Mouse (Mus musculus): ENCODE measurements around the gene Flcn. TPM values are rescaled to one million over a fixed set of nuclear protein-coding genes. Genes with fewer than 3 reads are reported as not detected.

The Flcn gene
- polyA plus RNA-seq (2014; fragmentation: Nextera tagmentation; extraction: Ambion mirVana), result 35.9 and 41.1 TPM in 2 replicates

GRCm38 (mm10) chr11:59809670-59810474, at the start of gene Flcn:
TSS of gene Flcn (minus strand) at chr11:59810016.
- Histone ChIP-seq H3K4me3 (replicated peaks; ENCODE audit: low read depth, low read length) (peak within 1 kb of the TSS; percentile 79), H3K27ac (replicated peaks; ENCODE audit: low read depth, low read length) (peak within 1 kb of the TSS; percentile 99), H3K4me1 (ENCODE audit: control insufficient read depth, insufficient read depth, low read length) (peaks cover 10% of the 10 kb centered on the region), H3K9ac (replicated peaks; ENCODE audit: low read length) (peak within 1 kb of the TSS; percentile 89), H3K4me2 (ENCODE audit: low read length) (peak within 1 kb of the TSS; percentile 75), H3K27me3 (ENCODE audit: control insufficient read depth, insufficient read depth, low read length) (no peaks in the 10 kb centered on the region), H3K36me3 (ENCODE audit: control insufficient read depth, insufficient read depth, low read length) (peaks cover 30% of the 10 kb centered on the region), H3K9me3 (ENCODE audit: control insufficient read depth, low read length) (no peaks in the 10 kb centered on the region)
- DNase-seq (peak; percentile 91), ATAC-seq (ENCODE audit: low FRiP score, low TSS enrichment) (peak; percentile 94)
- WGBS, result under 1% methylated on average over 52 of the region's 52 CpGs

GRCm38 (mm10) chr11:59852865-59853264, 43.0 kb upstream of the Flcn start:
- ATAC-seq (ENCODE audit: low FRiP score, low TSS enrichment), result no peak
- no peaks in the 10 kb centered on the region for H3K27me3 ChIP-seq (ENCODE audit: control insufficient read depth, insufficient read depth, low read length)
- DNase-seq, result no peak
- 0 out of 2 replicates have a peak, but pooled peaks cover 7% of the 10 kb centered on the region for H3K36me3 ChIP-seq (ENCODE audit: control insufficient read depth, insufficient read depth, low read length)
- no peaks in the 10 kb centered on the region for H3K9me3 ChIP-seq (ENCODE audit: control insufficient read depth, low read length)
- H3K27ac ChIP-seq (replicated peaks; ENCODE audit: low read depth, low read length), result no peak overlapping the region
- H3K4me2 ChIP-seq (ENCODE audit: low read length), result no peak overlapping the region
- 78% methylated on average over 3 of the region's 3 CpGs for WGBS
- H3K4me3 ChIP-seq (replicated peaks; ENCODE audit: low read depth, low read length), result no peak overlapping the region
- peaks cover 7% of the 10 kb centered on the region; the same call in 1 of the 2 replicates for H3K4me1 ChIP-seq (ENCODE audit: control insufficient read depth, insufficient read depth, low read length)
- H3K9ac ChIP-seq (replicated peaks; ENCODE audit: low read length), result no peak overlapping the region

- ATAC-seq (ENCODE audit: low FRiP score, low TSS enrichment) (peak; percentile 88), DNase-seq (peak; percentile 89)
- H3K4me1 ChIP-seq (ENCODE audit: control insufficient read depth, insufficient read depth, low read length), result peaks cover 10% of the 10 kb centered on the region; the same call in 1 of the 2 replicates
- H3K9ac ChIP-seq (replicated peaks; ENCODE audit: low read length), result peak overlapping the region; percentile 88
- H3K4me3 ChIP-seq (replicated peaks; ENCODE audit: low read depth, low read length), result peak overlapping the region; percentile 72
- peak overlapping the region; percentile 92 for H3K27ac ChIP-seq (replicated peaks; ENCODE audit: low read depth, low read length)
- peaks cover under 1% of the 10 kb centered on the region; the same call in 1 of the 2 replicates for H3K36me3 ChIP-seq (ENCODE audit: control insufficient read depth, insufficient read depth, low read length)
- H3K4me2 ChIP-seq (ENCODE audit: low read length), result peak overlapping the region; percentile 66
- H3K9me3 ChIP-seq (ENCODE audit: control insufficient read depth, low read length), result no peaks in the 10 kb centered on the region
- WGBS, result under 1% methylated on average over 69 of the region's 69 CpGs
- no peaks in the 10 kb centered on the region for H3K27me3 ChIP-seq (ENCODE audit: control insufficient read depth, insufficient read depth, low read length)
Observed at GRCm38 (mm10) chr11:59847891-59848884, 38.4 kb upstream of the Flcn start.

GRCm38 (mm10) chr11:59847131-59847530, 37.3 kb upstream of the Flcn start:
- DNase-seq, result peak; percentile 72
- H3K36me3 ChIP-seq (ENCODE audit: control insufficient read depth, insufficient read depth, low read length), result no peaks in the 10 kb centered on the region; the same call in 1 of the 2 replicates
- H3K9ac ChIP-seq (replicated peaks; ENCODE audit: low read length), result no peak overlapping the region
- peaks cover 10% of the 10 kb centered on the region; the same call in 1 of the 2 replicates for H3K4me1 ChIP-seq (ENCODE audit: control insufficient read depth, insufficient read depth, low read length)
- no peak for ATAC-seq (ENCODE audit: low FRiP score, low TSS enrichment)
- H3K9me3 ChIP-seq (ENCODE audit: control insufficient read depth, low read length), result no peaks in the 10 kb centered on the region
- H3K27ac ChIP-seq (replicated peaks; ENCODE audit: low read depth, low read length), result no peak overlapping the region
- no peaks in the 10 kb centered on the region for H3K27me3 ChIP-seq (ENCODE audit: control insufficient read depth, insufficient read depth, low read length)
- peak overlapping the region; percentile 66 for H3K4me2 ChIP-seq (ENCODE audit: low read length)
- H3K4me3 ChIP-seq (replicated peaks; ENCODE audit: low read depth, low read length), result peak overlapping the region; percentile 72
- WGBS, result 16% methylated on average over 2 of the region's 2 CpGs

GRCm38 (mm10) chr11:59846311-59846710, 36.5 kb upstream of the Flcn start:
- Histone ChIP-seq H3K4me2 (ENCODE audit: low read length) (no peak overlapping the region), H3K36me3 (ENCODE audit: control insufficient read depth, insufficient read depth, low read length) (no peaks in the 10 kb centered on the region; the same call in 1 of the 2 replicates), H3K9me3 (ENCODE audit: control insufficient read depth, low read length) (no peaks in the 10 kb centered on the region), H3K4me1 (ENCODE audit: control insufficient read depth, insufficient read depth, low read length) (peaks cover 10% of the 10 kb centered on the region; the same call in 1 of the 2 replicates), H3K27me3 (ENCODE audit: control insufficient read depth, insufficient read depth, low read length) (no peaks in the 10 kb centered on the region), H3K9ac (replicated peaks; ENCODE audit: low read length) (no peak overlapping the region), H3K27ac (replicated peaks; ENCODE audit: low read depth, low read length) (no peak overlapping the region), H3K4me3 (replicated peaks; ENCODE audit: low read depth, low read length) (no peak overlapping the region)
- DNase-seq (no peak), ATAC-seq (ENCODE audit: low FRiP score, low TSS enrichment) (no peak)
- WGBS, result 95% methylated on average over 11 of the region's 11 CpGs

- peak within 1 kb of the TSS; percentile 100 for H3K4me3 ChIP-seq (replicated peaks; ENCODE audit: low read depth, low read length)
- H3K4me2 ChIP-seq (ENCODE audit: low read length), result peak within 1 kb of the TSS; percentile 72
- H3K36me3 ChIP-seq (ENCODE audit: control insufficient read depth, insufficient read depth, low read length), result peaks cover 24% of the 10 kb centered on the region
- DNase-seq (peak; percentile 99), ATAC-seq (ENCODE audit: low FRiP score, low TSS enrichment) (peak; percentile 96)
- WGBS, result under 1% methylated on average over 43 of the region's 43 CpGs
- H3K9ac ChIP-seq (replicated peaks; ENCODE audit: low read length), result peak within 1 kb of the TSS; percentile 92
- H3K9me3 ChIP-seq (ENCODE audit: control insufficient read depth, low read length), result no peaks in the 10 kb centered on the region
- H3K27me3 ChIP-seq (ENCODE audit: control insufficient read depth, insufficient read depth, low read length), result no peaks in the 10 kb centered on the region
- H3K4me1 ChIP-seq (ENCODE audit: control insufficient read depth, insufficient read depth, low read length), result peaks cover 18% of the 10 kb centered on the region
- peak within 1 kb of the TSS; percentile 98 for H3K27ac ChIP-seq (replicated peaks; ENCODE audit: low read depth, low read length)
Observed at GRCm38 (mm10) chr11:59839459-59840126, 29.8 kb upstream of the Flcn start, which contains the start of gene Cops3. TSS of gene Cops3 (minus strand) at chr11:59839838.

GRCm38 (mm10) chr11:59839008-59839458, 29.2 kb upstream of the Flcn start, which contains the start of gene Nt5m:
TSS of gene Nt5m (plus strand) at chr11:59839447.
- Histone ChIP-seq H3K4me1 (ENCODE audit: control insufficient read depth, insufficient read depth, low read length) (peaks cover 18% of the 10 kb centered on the region), H3K4me3 (replicated peaks; ENCODE audit: low read depth, low read length) (peak within 1 kb of the TSS; percentile 100), H3K27me3 (ENCODE audit: control insufficient read depth, insufficient read depth, low read length) (no peaks in the 10 kb centered on the region), H3K4me2 (ENCODE audit: low read length) (peak within 1 kb of the TSS; percentile 72), H3K9ac (replicated peaks; ENCODE audit: low read length) (peak within 1 kb of the TSS; percentile 92), H3K27ac (replicated peaks; ENCODE audit: low read depth, low read length) (peak within 1 kb of the TSS; percentile 98), H3K36me3 (ENCODE audit: control insufficient read depth, insufficient read depth, low read length) (peaks cover 29% of the 10 kb centered on the region), H3K9me3 (ENCODE audit: control insufficient read depth, low read length) (no peaks in the 10 kb centered on the region)
- peak; percentile 96 for DNase-seq
- ATAC-seq (ENCODE audit: low FRiP score, low TSS enrichment), result peak; percentile 97
- WGBS, result 1% methylated on average over 24 of the region's 24 CpGs
